Comparison of ENCODE assay signal across 15 mouse cellular contexts in the genomic region with DNA sequence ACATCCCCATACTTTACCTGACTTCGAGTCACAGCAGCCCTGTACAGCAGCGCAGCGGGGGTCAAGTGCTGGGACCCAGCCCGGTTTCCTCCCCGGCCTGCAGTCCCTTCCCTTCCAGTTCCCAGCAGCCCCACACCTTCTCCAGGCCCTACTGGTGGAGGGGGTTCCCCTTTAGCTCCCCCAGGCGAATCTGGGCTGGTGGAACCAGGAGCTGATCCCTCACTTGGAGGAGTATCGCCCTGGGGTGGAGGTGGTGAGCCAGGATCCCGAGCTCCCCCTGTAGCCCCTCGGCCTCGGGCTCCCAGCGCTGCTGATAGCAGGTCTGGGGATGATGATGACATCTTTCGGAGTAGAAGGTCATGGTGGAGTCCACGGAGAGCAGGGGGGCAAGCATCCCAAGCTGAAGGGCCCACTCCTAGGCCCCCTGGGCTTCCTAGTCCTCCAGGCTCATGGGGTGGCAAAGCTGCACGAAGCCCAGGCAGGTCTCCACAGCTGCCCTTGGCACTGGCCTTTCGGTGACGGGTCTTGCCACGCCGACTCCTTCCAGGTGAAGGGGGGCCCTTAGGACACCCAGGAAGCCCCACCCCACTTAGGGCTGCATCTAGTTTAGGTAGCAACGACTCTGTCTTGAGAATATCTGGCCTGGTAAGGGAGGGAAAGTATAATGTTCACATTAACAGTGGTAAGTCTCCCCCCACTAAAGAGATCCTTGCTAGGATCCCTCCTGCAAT. TPM values are rescaled to one million over a fixed set of nuclear protein-coding genes. Genes with fewer than 3 reads are reported as not detected.
DNase-seq lines count a peak whose midpoint lies in the region; ATAC-seq and TF ChIP-seq lines count a peak whose summit lies in the region.
"Had no signal": no experiment of that assay in that cellular context is flagged by ENCODE, and none has a peak within 500 bp of the region (broad histone marks: within the 10 kb centered on the region; RNA-seq: fewer than 3 reads in every experiment).

No protein-coding gene starts in this region.

- ATAC-seq in forebrain, postnatal 0 days = peak; percentile 21; the same call in 1 of the 2 replicates
- ATAC-seq in forebrain, embryonic 14.5 days = no peak
- ATAC-seq in lung, embryonic 14.5 days (ENCODE audit: insufficient read depth) = 0 out of 2 replicates have a peak, but pooled peaks have one; percentile 19
- ATAC-seq in lung, postnatal 0 days = no peak
- ATAC-seq in hindbrain, postnatal 0 days = 0 out of 2 replicates have a peak, but pooled peaks have one; percentile 19
- peak; percentile 18; the same call in 1 of the 2 replicates for ATAC-seq in midbrain, embryonic 13.5 days

- no peaks in the 10 kb centered on the region for H3K4me1 ChIP-seq in forebrain, postnatal 0 days (ENCODE audit: insufficient read depth)
- no peaks in the 10 kb centered on the region for H3K4me1 ChIP-seq in forebrain, embryonic 14.5 days (ENCODE audit: control insufficient read depth, insufficient read depth, low read length)
- H3K4me1 ChIP-seq in lung, embryonic 14.5 days (ENCODE audit: insufficient read depth) = no peaks in the 10 kb centered on the region
- H3K4me1 ChIP-seq in lung, postnatal 0 days (ENCODE audit: insufficient read depth, low read depth, low read length) = no peaks in the 10 kb centered on the region
- no peaks in the 10 kb centered on the region for H3K4me1 ChIP-seq in hindbrain, postnatal 0 days (ENCODE audit: insufficient read depth, low read length)
- no peaks in the 10 kb centered on the region for H3K4me1 ChIP-seq in midbrain, embryonic 13.5 days (replicated peaks)

- TF ChIP-seq EP300 in lung, postnatal 0 days (IDR thresholded peaks at IDR 0.05) = no peak

- peaks cover 86% of the 10 kb centered on the region for H3K36me3 ChIP-seq in forebrain, postnatal 0 days (ENCODE audit: insufficient read depth)
- H3K36me3 ChIP-seq in forebrain, embryonic 14.5 days (ENCODE audit: control insufficient read depth, insufficient read depth, low read length) = peaks cover 98% of the 10 kb centered on the region
- H3K36me3 ChIP-seq in lung, embryonic 14.5 days (ENCODE audit: insufficient read depth) = peaks cover 92% of the 10 kb centered on the region
- peaks cover 48% of the 10 kb centered on the region for H3K36me3 ChIP-seq in lung, postnatal 0 days (ENCODE audit: insufficient read depth, low read length)
- H3K36me3 ChIP-seq in hindbrain, postnatal 0 days (ENCODE audit: insufficient read depth, low read length) = peaks cover 81% of the 10 kb centered on the region
- peaks cover 94% of the 10 kb centered on the region for H3K36me3 ChIP-seq in midbrain, embryonic 13.5 days

- no peak overlapping the region for H3K27ac ChIP-seq in forebrain, postnatal 0 days (ENCODE audit: low read depth, low read length)
- no peak overlapping the region for H3K27ac ChIP-seq in forebrain, embryonic 14.5 days (ENCODE audit: low read depth, low read length)
- no peak overlapping the region for H3K27ac ChIP-seq in lung, embryonic 14.5 days (ENCODE audit: low read depth)
- no peak overlapping the region for H3K27ac ChIP-seq in lung, postnatal 0 days (ENCODE audit: low read length)
- H3K27ac ChIP-seq in hindbrain, postnatal 0 days = no peak overlapping the region
- H3K27ac ChIP-seq in midbrain, embryonic 13.5 days = no peak overlapping the region
- H3K27ac ChIP-seq: liver, embryonic 15.5 days had no signal

- H3K4me2 ChIP-seq in forebrain, postnatal 0 days (ENCODE audit: low read depth) = no peak overlapping the region
- H3K4me2 ChIP-seq in forebrain, embryonic 14.5 days (ENCODE audit: low read length) = no peak overlapping the region
- H3K4me2 ChIP-seq in lung, embryonic 14.5 days = no peak overlapping the region
- H3K4me2 ChIP-seq in lung, postnatal 0 days (replicated peaks; ENCODE audit: low read depth, low read length) = no peak overlapping the region
- H3K4me2 ChIP-seq in hindbrain, postnatal 0 days (ENCODE audit: low read depth, low read length) = no peak overlapping the region
- no peak overlapping the region for H3K4me2 ChIP-seq in midbrain, embryonic 13.5 days (replicated peaks)
- H3K4me2 ChIP-seq: liver, embryonic 15.5 days had no signal

- H3K4me3 ChIP-seq in forebrain, postnatal 0 days (ENCODE audit: low read depth, low read length) = no peak overlapping the region
- H3K4me3 ChIP-seq in forebrain, embryonic 14.5 days (ENCODE audit: low read depth, low read length) = no peak overlapping the region
- H3K4me3 ChIP-seq in lung, embryonic 14.5 days (ENCODE audit: low read depth, low read length) = no peak overlapping the region
- H3K4me3 ChIP-seq in lung, postnatal 0 days (ENCODE audit: low read depth, low read length) = no peak overlapping the region
- H3K4me3 ChIP-seq in hindbrain, postnatal 0 days (ENCODE audit: low read length) = no peak overlapping the region
- no peak overlapping the region for H3K4me3 ChIP-seq in midbrain, embryonic 13.5 days (replicated peaks)
- H3K4me3 ChIP-seq: liver, embryonic 15.5 days; megakaryocyte, embryonic 14.5 days had no signal

- DNase-seq in forebrain, postnatal 0 days = no peak
- no peak for DNase-seq in forebrain, embryonic 14.5 days (ENCODE audit: low spot score)
- DNase-seq in lung, embryonic 14.5 days = no peak
- no peak for DNase-seq in lung, postnatal 0 days (ENCODE audit: low spot score)
- no peak for DNase-seq in hindbrain, postnatal 0 days (ENCODE audit: low spot score)
- no peak for DNase-seq in ovary, postnatal 36 days (ENCODE audit: low spot score)
- no peak for DNase-seq in thymus, postnatal 14 days
- DNase-seq: kidney, adult 8-10 months; thymus, postnatal 25 days had no signal

- 90% methylated on average over 19 of the region's 19 CpGs for WGBS in forebrain, postnatal 0 days
- 91% methylated on average over 19 of the region's 19 CpGs for WGBS in forebrain, embryonic 14.5 days
- WGBS in lung, embryonic 14.5 days = 85% methylated on average over 19 of the region's 19 CpGs
- WGBS in lung, postnatal 0 days = 78% methylated on average over 19 of the region's 19 CpGs
- 91% methylated on average over 19 of the region's 19 CpGs for WGBS in hindbrain, postnatal 0 days
- 92% methylated on average over 19 of the region's 19 CpGs for WGBS in midbrain, embryonic 13.5 days

- H3K9ac ChIP-seq in forebrain, postnatal 0 days = no peak overlapping the region
- no peak overlapping the region for H3K9ac ChIP-seq in forebrain, embryonic 14.5 days (ENCODE audit: low read length)
- H3K9ac ChIP-seq in lung, embryonic 14.5 days = no peak overlapping the region
- H3K9ac ChIP-seq in lung, postnatal 0 days (replicated peaks; ENCODE audit: low read depth) = no peak overlapping the region
- no peak overlapping the region for H3K9ac ChIP-seq in hindbrain, postnatal 0 days (replicated peaks; ENCODE audit: low read length)
- H3K9ac ChIP-seq in midbrain, embryonic 13.5 days (replicated peaks) = no peak overlapping the region
- H3K9ac ChIP-seq: liver, embryonic 15.5 days had no signal

- TF ChIP-seq CTCF in forebrain, postnatal 0 days (IDR thresholded peaks at IDR 0.05; ENCODE audit: low read depth) = no peak
- no peak for TF ChIP-seq CTCF in lung, embryonic 14.5 days (IDR thresholded peaks at IDR 0.05; ENCODE audit: low read depth)
- no peak for TF ChIP-seq CTCF in lung, postnatal 0 days (IDR thresholded peaks at IDR 0.05)
- no peak for TF ChIP-seq CTCF in hindbrain, postnatal 0 days (IDR thresholded peaks at IDR 0.05; ENCODE audit: low read depth)

- H3K27me3 ChIP-seq in forebrain, postnatal 0 days (ENCODE audit: insufficient read depth, low read length) = no peaks in the 10 kb centered on the region
- no peaks in the 10 kb centered on the region for H3K27me3 ChIP-seq in forebrain, embryonic 14.5 days (replicated peaks; ENCODE audit: control insufficient read depth, insufficient read depth, low read length)
- H3K27me3 ChIP-seq in lung, embryonic 14.5 days (ENCODE audit: insufficient read depth, low read length) = no peaks in the 10 kb centered on the region
- no peaks in the 10 kb centered on the region for H3K27me3 ChIP-seq in lung, postnatal 0 days (replicated peaks; ENCODE audit: insufficient read depth, low read length)
- no peaks in the 10 kb centered on the region for H3K27me3 ChIP-seq in hindbrain, postnatal 0 days (ENCODE audit: insufficient read depth, low read length)
- no peaks in the 10 kb centered on the region for H3K27me3 ChIP-seq in midbrain, embryonic 13.5 days
- H3K27me3 ChIP-seq: liver, embryonic 15.5 days; megakaryocyte, embryonic 14.5 days had no signal

- no peaks in the 10 kb centered on the region for H3K9me3 ChIP-seq in forebrain, postnatal 0 days (ENCODE audit: low read length)
- H3K9me3 ChIP-seq in forebrain, embryonic 14.5 days (replicated peaks; ENCODE audit: control insufficient read depth, low read length) = no peaks in the 10 kb centered on the region
- no peaks in the 10 kb centered on the region for H3K9me3 ChIP-seq in lung, embryonic 14.5 days (ENCODE audit: low read depth, low read length)
- no peaks in the 10 kb centered on the region for H3K9me3 ChIP-seq in lung, postnatal 0 days (ENCODE audit: low read length)
- H3K9me3 ChIP-seq in hindbrain, postnatal 0 days (ENCODE audit: low read length) = no peaks in the 10 kb centered on the region
- no peaks in the 10 kb centered on the region for H3K9me3 ChIP-seq in midbrain, embryonic 13.5 days
- H3K9me3 ChIP-seq: G1E; liver, embryonic 15.5 days; megakaryocyte, embryonic 14.5 days had no signal

RNA-seq across cellular contexts. Expression of gene Gm10337, which starts 2.3 kb away (rescaled TPM):
- not detected in 2 replicates for total RNA-seq in forebrain, postnatal 0 days (2014; rRNA removed)
- 3.7 and 4.2 TPM in 2 replicates for polyA plus RNA-seq in forebrain, postnatal 0 days (2015; fragmentation: Nextera tagmentation; extraction: Ambion mirVana)
- 13.4 TPM in 1 of 2 replicates, not detected in the other for polyA plus RNA-seq in forebrain, embryonic 14.5 days (2014; fragmentation: Nextera tagmentation; extraction: Ambion mirVana)
- not detected in 2 replicates for polyA plus RNA-seq in lung, embryonic 14.5 days (2014; fragmentation: Nextera tagmentation; extraction: Ambion mirVana)
- polyA plus RNA-seq in lung, postnatal 0 days (2015; fragmentation: Nextera tagmentation; extraction: Ambion mirVana) = 2.0 TPM in 1 of 2 replicates, not detected in the other
- total RNA-seq in hindbrain, postnatal 0 days (2014; rRNA removed) = not detected in 2 replicates
- 2.7 and 7.3 TPM in 2 replicates for polyA plus RNA-seq in hindbrain, postnatal 0 days (2015; fragmentation: Nextera tagmentation; extraction: Ambion mirVana)
- 4.5 and 16.7 TPM in 2 replicates for polyA plus RNA-seq in midbrain, embryonic 13.5 days (2015; fragmentation: Nextera tagmentation; extraction: Ambion mirVana)
- total RNA-seq: G1E; heart, postnatal 25 days; layer of hippocampus, postnatal 10 days had no signal
- polyA plus RNA-seq: G1E; liver, embryonic 15.5 days had no signal

RNA-seq across cellular contexts. Expression of gene Map3k12, which starts 15.6 kb away (rescaled TPM):
- 75.0 and 88.9 TPM in 2 replicates for total RNA-seq in forebrain, postnatal 0 days (2014; rRNA removed)
- polyA plus RNA-seq in forebrain, postnatal 0 days (2015; fragmentation: Nextera tagmentation; extraction: Ambion mirVana) = 29.6 and 39.4 TPM in 2 replicates
- polyA plus RNA-seq in forebrain, embryonic 14.5 days (2014; fragmentation: Nextera tagmentation; extraction: Ambion mirVana) = 28.6 and 36.9 TPM in 2 replicates
- polyA plus RNA-seq in lung, embryonic 14.5 days (2014; fragmentation: Nextera tagmentation; extraction: Ambion mirVana) = 13.2 and 13.9 TPM in 2 replicates
- 4.2 and 4.9 TPM in 2 replicates for polyA plus RNA-seq in lung, postnatal 0 days (2015; fragmentation: Nextera tagmentation; extraction: Ambion mirVana)
- total RNA-seq in hindbrain, postnatal 0 days (2014; rRNA removed) = 68.2 and 86.1 TPM in 2 replicates
- polyA plus RNA-seq in hindbrain, postnatal 0 days (2015; fragmentation: Nextera tagmentation; extraction: Ambion mirVana) = 41.2 and 42.0 TPM in 2 replicates
- polyA plus RNA-seq in midbrain, embryonic 13.5 days (2015; fragmentation: Nextera tagmentation; extraction: Ambion mirVana) = 47.9 and 53.9 TPM in 2 replicates

RNA-seq across cellular contexts. Expression of gene Tarbp2, which starts 16.7 kb away (rescaled TPM):
- total RNA-seq in forebrain, postnatal 0 days (2014; rRNA removed) = 87.5 and 94.7 TPM in 2 replicates
- 86.4 and 89.5 TPM in 2 replicates for polyA plus RNA-seq in forebrain, postnatal 0 days (2015; fragmentation: Nextera tagmentation; extraction: Ambion mirVana)
- polyA plus RNA-seq in forebrain, embryonic 14.5 days (2014; fragmentation: Nextera tagmentation; extraction: Ambion mirVana) = 83.9 and 90.7 TPM in 2 replicates
- polyA plus RNA-seq in lung, embryonic 14.5 days (2014; fragmentation: Nextera tagmentation; extraction: Ambion mirVana) = 74.5 and 81.2 TPM in 2 replicates
- polyA plus RNA-seq in lung, postnatal 0 days (2015; fragmentation: Nextera tagmentation; extraction: Ambion mirVana) = 35.2 and 42.8 TPM in 2 replicates
- total RNA-seq in hindbrain, postnatal 0 days (2014; rRNA removed) = 69.9 and 91.1 TPM in 2 replicates
- polyA plus RNA-seq in hindbrain, postnatal 0 days (2015; fragmentation: Nextera tagmentation; extraction: Ambion mirVana) = 97.2 and 99.5 TPM in 2 replicates
- polyA plus RNA-seq in midbrain, embryonic 13.5 days (2015; fragmentation: Nextera tagmentation; extraction: Ambion mirVana) = 98.2 and 101 TPM in 2 replicates

RNA-seq across cellular contexts. Expression of gene Npff, which starts 23.5 kb away (rescaled TPM):
- 2.5 and 3.1 TPM in 2 replicates for total RNA-seq in forebrain, postnatal 0 days (2014; rRNA removed)
- polyA plus RNA-seq in forebrain, postnatal 0 days (2015; fragmentation: Nextera tagmentation; extraction: Ambion mirVana) = 1.5 and 1.7 TPM in 2 replicates
- polyA plus RNA-seq in forebrain, embryonic 14.5 days (2014; fragmentation: Nextera tagmentation; extraction: Ambion mirVana) = 1.3 and 1.4 TPM in 2 replicates
- 1.9 and 2.9 TPM in 2 replicates for polyA plus RNA-seq in lung, embryonic 14.5 days (2014; fragmentation: Nextera tagmentation; extraction: Ambion mirVana)
- 3.7 and 4.2 TPM in 2 replicates for polyA plus RNA-seq in lung, postnatal 0 days (2015; fragmentation: Nextera tagmentation; extraction: Ambion mirVana)
- total RNA-seq in hindbrain, postnatal 0 days (2014; rRNA removed) = 4.6 and 13.9 TPM in 2 replicates
- polyA plus RNA-seq in hindbrain, postnatal 0 days (2015; fragmentation: Nextera tagmentation; extraction: Ambion mirVana) = 3.1 and 5.4 TPM in 2 replicates
- 2.9 and 5.0 TPM in 2 replicates for polyA plus RNA-seq in midbrain, embryonic 13.5 days (2015; fragmentation: Nextera tagmentation; extraction: Ambion mirVana)

RNA-seq across cellular contexts. Expression of gene Pcbp2, which starts 30.9 kb away (rescaled TPM):
- total RNA-seq in forebrain, postnatal 0 days (2014; rRNA removed) = 134 and 154 TPM in 2 replicates
- 102 and 103 TPM in 2 replicates for polyA plus RNA-seq in forebrain, postnatal 0 days (2015; fragmentation: Nextera tagmentation; extraction: Ambion mirVana)
- polyA plus RNA-seq in forebrain, embryonic 14.5 days (2014; fragmentation: Nextera tagmentation; extraction: Ambion mirVana) = 187 and 226 TPM in 2 replicates
- polyA plus RNA-seq in lung, embryonic 14.5 days (2014; fragmentation: Nextera tagmentation; extraction: Ambion mirVana) = 280 and 281 TPM in 2 replicates
- polyA plus RNA-seq in lung, postnatal 0 days (2015; fragmentation: Nextera tagmentation; extraction: Ambion mirVana) = 154 and 157 TPM in 2 replicates
- total RNA-seq in hindbrain, postnatal 0 days (2014; rRNA removed) = 151 and 157 TPM in 2 replicates
- polyA plus RNA-seq in hindbrain, postnatal 0 days (2015; fragmentation: Nextera tagmentation; extraction: Ambion mirVana) = 104 TPM in 2 replicates
- polyA plus RNA-seq in midbrain, embryonic 13.5 days (2015; fragmentation: Nextera tagmentation; extraction: Ambion mirVana) = 164 and 166 TPM in 2 replicates

Comparison
In these comparisons a context has a peak if more than half of its experiments do, and no peak if none do; other contexts are left out.
1. ATAC-seq: peak in forebrain, postnatal 0 days (single experiment), lung, embryonic 14.5 days (single experiment), hindbrain, postnatal 0 days (single experiment) and midbrain, embryonic 13.5 days (single experiment); none in forebrain, embryonic 14.5 days (single experiment) and lung, postnatal 0 days (single experiment).